Mouse (Mus musculus) urinary bladder, adult 18-20 months (tissue): ENCODE results near the gene Arhgap23.

ENCODE experiments used
- DNase-seq, 2 experiments: peaks; one replicate each; pipeline ENCODE4 v3.0.0; 2022; ENCODE audit warnings: low spot score in 2 of 2, mixed read lengths in 2 of 2

The Arhgap23 gene

DNA sequence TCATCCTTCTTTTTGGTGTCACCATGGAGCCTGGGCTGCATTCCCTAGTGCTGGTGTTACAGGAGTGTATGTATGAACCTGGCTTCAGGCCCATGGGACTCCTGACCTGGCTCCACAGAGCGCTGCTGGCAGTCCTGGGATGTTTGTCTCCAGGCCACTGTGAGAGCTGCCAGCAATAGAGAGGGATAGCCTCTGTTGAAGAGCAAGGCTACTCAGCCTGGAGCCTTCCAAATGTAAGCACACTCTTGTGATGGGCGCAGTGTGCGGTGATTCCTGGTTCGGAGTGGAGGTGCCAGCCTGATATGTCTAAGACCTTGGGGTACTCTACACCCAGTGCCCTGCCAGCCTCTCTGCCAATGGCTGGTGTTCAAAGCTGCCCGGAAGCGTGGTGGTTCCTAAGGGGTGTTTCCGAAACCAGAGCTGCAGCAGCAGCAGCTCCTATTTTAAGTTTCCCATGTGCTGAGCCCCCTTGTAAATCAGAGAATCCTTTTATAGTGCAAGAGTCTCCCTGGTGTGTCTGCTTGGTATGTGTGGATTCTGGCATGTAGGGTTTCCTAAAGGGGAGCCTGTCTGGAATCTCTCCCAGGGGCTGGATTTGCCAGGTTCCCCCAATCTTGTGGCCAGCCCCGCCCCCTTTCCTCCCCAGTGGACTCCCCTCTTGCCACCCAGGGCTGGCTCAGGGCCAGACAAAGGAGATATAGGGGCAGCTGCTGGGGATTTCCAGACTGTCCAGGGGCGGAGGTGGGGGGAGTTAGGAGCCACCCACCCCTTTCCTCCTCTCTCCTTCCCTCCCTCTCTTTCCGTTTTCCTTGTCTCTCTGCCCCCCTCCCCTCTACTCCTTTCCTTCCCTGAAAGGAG is 9.0 kb upstream of the Arhgap23 start:
- no peak for DNase-seq

DNA sequence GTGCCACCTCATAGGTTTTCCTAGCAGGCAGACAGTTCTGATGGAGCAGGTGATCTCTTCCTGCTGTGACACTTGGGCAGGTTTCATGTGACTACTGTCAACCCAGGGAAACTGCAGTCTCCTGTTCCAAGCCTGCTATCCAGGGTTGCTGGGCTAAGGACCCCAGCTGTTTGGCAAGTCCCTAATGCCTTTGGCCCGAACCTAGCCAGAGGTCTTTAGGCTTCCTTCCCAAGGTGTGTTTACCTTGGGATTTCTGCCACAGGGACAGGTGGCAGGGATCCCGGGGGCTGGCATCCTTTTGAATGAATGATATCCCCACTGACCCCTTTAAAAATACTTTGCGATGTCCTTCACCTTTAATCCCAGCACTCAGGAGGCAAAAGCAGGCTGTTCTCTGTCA is 7.9 kb upstream of the Arhgap23 start:
- no peak for DNase-seq

DNA sequence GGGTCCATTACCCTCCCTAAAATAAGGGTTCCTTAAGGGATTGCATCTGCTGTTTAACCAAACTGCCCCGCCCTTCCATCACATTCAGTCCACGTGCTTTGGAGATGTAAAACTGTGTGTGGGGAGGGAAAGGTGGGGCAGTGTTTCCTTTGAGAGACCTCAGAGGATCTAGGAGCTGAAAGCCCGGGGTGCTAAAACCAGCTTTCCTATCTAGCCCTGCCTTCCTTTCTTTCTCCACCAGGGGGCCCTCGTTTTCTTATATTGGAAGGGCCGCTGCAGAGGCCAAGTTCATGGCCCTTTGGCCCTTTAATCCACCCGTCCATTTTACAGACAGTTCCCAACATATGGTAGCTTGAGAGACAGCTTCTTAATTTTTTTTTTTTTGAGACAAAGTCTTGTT is 7.2 kb upstream of the Arhgap23 start:
- peak; percentile 55 to 60 for DNase-seq

- no peak for DNase-seq
These were observed 4.4 kb upstream of the Arhgap23 start for GRCm38 (mm10) chr11:97410958-97411357.

DNA sequence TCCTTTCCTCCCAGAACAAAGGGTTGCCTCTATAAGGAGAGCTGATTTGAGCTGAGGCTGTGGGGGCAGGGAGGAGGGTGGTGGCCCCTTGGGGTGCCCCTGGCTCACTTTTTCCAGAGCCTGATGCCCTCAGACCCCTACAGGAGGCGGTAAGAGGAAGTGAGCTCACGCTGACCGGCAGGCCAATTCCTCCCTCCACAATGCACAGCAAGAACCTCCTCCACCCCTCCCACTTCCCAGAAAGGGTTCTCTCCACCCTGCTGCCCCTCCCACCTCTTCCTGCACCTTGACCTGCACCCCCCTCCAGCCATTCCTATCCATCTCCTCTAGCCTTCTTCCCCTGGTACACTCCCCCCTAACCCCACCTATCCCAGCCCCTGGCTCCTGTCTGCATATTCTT is 3.2 kb upstream of the Arhgap23 start:
- no peak for DNase-seq

GRCm38 (mm10) chr11:97412808-97413347 is 2.5 kb upstream of the Arhgap23 start:
- DNase-seq, result no peak

DNA sequence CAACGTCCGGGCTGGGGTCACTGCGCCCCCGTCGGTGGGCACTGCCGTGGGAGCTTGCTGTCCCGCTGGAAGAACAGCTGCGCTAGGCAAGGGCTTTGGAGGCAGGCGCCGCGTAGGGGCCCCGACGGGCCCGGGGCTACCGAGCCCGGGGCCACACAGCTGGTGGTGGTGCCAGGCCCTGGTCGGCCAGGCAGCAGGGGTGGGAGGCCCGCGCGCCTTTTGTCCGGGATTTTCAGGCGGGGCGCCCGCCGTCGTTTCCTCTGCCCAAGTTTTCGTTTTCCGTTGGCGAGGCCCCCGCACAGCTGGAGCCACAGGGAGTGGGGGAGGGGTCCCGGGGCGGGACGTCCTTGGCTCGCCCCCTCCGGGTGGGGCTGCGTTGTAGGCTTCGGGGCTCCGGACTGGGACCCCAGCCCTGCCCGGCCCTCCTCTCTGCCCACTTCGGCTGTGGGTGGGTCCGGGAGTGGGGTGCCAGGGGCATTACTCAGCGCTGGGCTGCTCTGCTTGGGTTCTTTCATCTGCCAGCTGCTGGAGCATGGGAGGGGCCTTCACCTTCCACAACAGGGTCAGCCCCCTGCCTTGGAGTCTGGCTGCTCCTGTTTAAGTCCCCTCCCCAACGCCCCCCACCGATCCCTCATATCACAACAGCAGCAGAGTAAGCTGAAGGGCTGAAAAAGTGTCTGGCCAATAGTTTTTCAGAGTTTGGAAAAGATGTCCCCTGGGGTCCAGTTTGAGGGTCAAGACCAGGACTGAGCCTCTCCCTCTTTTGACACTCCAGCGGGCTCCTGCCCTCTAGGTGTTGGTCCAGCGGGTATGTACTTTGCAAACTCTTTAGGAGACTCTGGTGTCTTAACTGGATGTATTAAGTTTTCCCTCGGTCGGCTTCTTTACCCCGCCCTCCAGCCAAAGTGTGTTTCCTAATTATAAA is 641 bp downstream of the Arhgap23 start:
- DNase-seq, result peak in 1 of 2 experiments; percentile 54

DNA sequence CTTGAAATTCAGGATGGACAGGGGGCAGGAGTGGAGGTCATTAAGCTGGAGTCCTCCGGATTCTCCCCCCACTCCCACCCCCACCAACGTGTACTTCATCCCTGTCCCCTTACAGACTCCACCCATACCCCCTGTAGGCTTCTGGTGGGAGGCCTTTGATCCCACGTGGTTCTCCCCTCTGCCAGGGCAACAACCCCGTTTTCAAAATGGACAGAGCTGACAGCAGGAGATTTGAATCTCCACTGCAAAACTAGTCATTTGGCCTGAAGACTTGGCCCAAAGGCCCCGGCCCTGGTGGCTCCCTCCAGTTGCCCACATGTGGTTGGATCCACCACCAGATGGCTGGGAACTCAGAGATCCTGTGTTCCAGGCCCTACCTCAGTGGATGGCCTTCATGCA is 1.3 kb downstream of the Arhgap23 start:
- DNase-seq, result no peak

GRCm38 (mm10) chr11:97418834-97419539 is 3.7 kb downstream of the Arhgap23 start:
- no peak for DNase-seq

DNA sequence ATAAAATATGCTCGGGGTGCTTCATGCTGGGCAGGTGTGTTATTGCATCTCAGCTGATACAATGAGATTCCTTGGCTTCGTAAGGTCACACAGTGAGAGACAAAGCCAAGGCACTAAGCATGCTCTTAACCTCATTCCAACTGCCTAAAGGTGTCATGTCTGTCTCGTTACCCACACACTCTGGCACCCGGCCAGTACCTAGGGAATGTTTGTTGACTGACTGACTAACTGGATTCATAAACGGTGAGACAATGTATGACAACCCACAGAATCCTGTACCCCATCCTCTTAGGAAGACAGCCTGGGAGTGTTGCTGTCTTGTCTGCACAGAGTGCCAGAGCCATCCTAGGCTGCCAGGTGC is 4.2 kb downstream of the Arhgap23 start:
- no peak for DNase-seq

- DNase-seq, result no peak
These were observed 7.2 kb downstream of the Arhgap23 start for GRCm38 (mm10) chr11:97422507-97422906.

GRCm38 (mm10) chr11:97424092-97424692 is 8.9 kb downstream of the Arhgap23 start:
- no peak for DNase-seq

DNA sequence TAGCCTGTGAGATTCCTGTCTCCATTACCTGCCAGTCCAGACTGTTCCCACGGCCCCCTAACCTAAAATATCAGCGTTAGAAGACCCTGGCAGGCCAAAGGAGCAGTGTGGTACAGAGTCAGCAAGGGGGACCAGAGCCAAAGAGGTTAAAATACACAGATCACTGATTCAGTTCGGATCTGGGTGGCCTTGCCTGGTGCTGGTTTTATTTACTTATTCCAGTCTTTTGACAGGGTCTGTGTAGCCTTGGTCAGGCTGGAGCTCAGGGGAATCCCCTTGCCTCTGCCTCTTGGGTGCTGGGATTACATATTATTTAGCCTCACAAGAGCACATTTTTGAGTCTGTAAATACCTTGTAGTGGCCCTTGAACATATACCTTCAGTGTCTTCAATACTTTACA is 9.5 kb downstream of the Arhgap23 start:
- DNase-seq, result no peak

GRCm38 (mm10) chr11:97427794-97428725 is 12.7 kb downstream of the Arhgap23 start:
- DNase-seq, result peak in 1 of 2 experiments; percentile 55

- DNase-seq, result no peak
These were observed 13.4 kb downstream of the Arhgap23 start for GRCm38 (mm10) chr11:97428726-97429077.

DNA sequence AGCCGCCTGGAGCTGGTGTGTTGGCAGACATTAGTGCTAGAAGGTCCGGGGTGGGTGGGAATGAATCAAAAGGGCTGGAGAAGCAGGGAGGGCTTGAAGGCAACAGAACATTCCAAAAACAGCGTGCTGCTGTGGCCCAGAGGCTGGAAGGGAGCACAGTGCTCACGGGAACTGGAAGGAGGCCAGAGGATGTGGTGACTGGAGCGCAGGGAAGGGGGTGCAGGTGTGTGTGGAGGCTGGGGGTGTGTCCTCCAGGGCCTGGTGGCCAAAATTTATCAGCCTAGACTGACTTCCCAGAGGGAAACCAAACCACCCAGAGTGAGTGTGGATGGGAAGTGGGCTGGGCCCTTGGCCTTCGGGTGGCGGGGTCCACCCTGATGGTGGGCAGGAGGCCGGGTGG is 14.3 kb downstream of the Arhgap23 start:
- DNase-seq, result no peak

- DNase-seq, result peak in 1 of 2 experiments; percentile 55
These were observed 16.7 kb downstream of the Arhgap23 start for GRCm38 (mm10) chr11:97432015-97432414.

DNA sequence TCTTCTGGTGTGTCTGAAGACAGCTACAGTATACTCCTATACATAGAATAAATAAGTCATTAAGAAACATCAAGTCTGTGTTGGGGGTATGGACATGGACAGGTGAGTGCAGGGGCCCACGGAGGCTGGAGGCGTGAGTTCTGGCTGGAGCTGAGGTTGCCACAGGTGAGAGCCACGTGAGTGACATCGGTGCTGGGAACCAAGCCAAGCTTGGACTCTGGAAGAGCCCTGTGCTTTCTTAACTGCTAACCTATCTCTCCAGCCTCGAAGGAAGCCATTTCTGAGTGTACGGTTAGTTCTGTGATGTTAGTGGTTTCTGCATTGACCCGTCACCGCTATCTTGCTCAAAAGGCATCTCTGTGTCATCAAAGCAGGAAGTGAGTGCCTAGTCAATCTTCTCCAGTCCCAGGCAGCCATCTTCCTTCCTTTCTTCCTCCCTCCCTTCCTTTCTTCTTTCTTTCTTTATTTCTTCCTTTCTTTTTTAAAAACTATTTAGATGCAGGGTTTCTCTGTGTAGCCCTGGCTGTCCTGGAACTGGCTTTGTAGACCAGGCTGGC is 17.7 kb downstream of the Arhgap23 start:
- no peak for DNase-seq

GRCm38 (mm10) chr11:97434121-97434520 is 18.8 kb downstream of the Arhgap23 start:
- DNase-seq, result no peak
